Mouse (Mus musculus) urinary bladder, adult 18-20 months (tissue): ENCODE results near the gene Sumo3.

Experiments used
- DNase-seq, 2 experiments: peaks; one replicate each; pipeline ENCODE4 v3.0.0; 2022; ENCODE audit warnings: low spot score in 2 of 2, mixed read lengths in 2 of 2

The Sumo3 gene

GRCm38 (mm10) chr10:77626036-77626435, 20.1 kb downstream of the Sumo3 start:
- peak in 1 of 2 experiments; percentile 16 for DNase-seq

- DNase-seq = no peak
These were observed 20.7 kb downstream of the Sumo3 start for GRCm38 (mm10) chr10:77626591-77626990.

DNA sequence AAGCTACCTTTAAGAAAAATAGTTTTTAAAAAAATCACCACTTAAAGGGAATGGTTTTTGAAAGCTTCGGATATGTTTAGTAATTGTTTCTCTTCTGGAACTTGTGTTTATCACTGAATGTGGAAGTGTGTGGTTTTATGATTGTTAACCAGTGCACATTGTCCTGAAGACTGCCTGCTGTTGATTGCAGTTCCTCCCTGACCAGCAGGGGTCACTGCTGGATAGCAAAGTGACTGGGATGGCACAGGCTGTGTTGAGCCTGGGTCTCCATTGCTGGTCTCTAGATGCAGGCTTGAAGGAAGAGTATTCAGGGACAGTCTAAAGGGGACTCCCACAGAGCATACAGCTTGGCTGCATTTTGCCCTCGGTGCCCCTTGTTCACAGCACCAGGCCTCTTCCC, 21.6 kb downstream of the Sumo3 start:
- DNase-seq = peak; percentile 72 to 73

DNA sequence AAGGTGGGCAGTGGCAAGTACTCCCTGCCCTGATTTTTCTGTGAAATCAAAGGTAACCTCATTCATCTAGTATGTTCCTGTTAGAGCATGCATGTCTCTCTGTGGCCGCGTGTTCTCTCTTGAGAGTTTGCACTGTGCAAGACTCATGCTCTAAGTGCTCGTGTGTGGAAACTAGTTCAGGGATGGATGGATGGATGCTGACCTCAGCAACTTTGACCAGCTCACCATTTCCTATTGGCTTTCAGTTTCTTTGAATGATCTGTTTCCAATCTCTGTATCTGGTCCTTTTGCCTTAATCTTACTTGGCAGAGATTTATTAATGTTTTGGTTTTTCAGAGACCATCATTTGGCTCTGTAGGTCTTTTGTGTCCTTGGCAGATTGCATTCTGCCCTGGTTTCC, 23.3 kb downstream of the Sumo3 start:
- no peak for DNase-seq

GRCm38 (mm10) chr10:77629970-77630369, 24.1 kb downstream of the Sumo3 start:
- no peak for DNase-seq

- no peak for DNase-seq
These were observed 28.1 kb downstream of the Sumo3 start for GRCm38 (mm10) chr10:77634016-77634415.

DNA sequence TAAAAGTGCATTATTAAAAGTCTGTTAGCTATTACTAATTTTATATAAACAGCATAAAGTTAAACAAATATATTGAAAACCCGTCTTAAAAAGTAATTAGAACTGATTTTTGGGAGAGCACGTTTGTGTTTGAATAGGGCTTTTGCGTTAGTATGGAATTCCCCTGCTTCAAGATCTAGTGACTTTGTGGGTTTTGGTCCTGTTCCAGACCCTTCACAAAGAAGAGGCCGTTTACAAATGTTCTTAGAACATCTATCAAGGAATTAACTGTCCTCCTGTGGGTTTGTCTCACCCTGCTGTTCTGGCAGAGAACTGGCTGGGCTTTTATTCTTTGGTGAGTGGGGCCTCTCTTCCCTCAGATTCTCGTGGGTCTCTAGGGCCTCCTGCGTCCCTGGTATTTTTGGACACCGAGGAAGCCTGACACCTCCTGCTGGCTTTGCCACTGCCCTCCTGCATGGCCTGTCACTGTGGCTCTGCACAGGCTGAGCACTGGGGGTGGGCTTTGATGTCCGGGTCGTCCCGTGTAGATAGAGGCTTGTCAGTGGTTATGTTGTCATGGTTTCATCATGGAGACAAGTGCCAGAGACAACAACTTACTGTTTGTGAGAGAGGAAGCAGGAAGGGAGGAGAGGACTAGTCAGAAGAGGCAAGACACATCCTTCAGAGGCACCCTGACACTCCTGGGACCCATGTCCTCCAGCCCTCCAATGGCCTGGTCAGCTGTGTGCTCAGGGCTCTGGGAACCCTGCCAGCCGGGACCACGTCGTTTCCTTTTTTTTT, 28.7 kb downstream of the Sumo3 start:
- no peak for DNase-seq

- DNase-seq = no peak
These were observed 30.5 kb downstream of the Sumo3 start for GRCm38 (mm10) chr10:77636234-77636922.

GRCm38 (mm10) chr10:77638956-77639355, 33.1 kb downstream of the Sumo3 start:
- no peak for DNase-seq

DNA sequence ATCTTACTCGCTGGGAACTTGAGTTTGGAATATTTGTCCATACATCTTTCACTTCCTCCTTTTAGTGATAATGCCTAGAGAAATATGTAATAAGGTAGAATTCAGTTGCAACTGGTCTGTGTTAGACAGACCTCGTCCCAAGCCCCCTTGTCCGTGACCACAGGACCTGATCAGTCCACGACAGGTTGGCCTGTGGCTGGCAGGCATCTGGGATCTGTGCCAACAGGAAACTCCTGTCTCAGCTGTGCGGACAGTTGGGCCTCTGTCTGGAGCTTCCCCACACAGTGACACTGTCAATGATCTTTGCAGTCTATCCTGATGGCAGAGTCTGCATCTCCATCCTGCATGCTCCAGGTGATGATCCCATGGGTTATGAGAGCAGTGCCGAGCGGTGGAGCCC, 37.3 kb downstream of the Sumo3 start:
- DNase-seq = no peak

GRCm38 (mm10) chr10:77645571-77645970, 39.7 kb downstream of the Sumo3 start:
- no peak for DNase-seq

DNA sequence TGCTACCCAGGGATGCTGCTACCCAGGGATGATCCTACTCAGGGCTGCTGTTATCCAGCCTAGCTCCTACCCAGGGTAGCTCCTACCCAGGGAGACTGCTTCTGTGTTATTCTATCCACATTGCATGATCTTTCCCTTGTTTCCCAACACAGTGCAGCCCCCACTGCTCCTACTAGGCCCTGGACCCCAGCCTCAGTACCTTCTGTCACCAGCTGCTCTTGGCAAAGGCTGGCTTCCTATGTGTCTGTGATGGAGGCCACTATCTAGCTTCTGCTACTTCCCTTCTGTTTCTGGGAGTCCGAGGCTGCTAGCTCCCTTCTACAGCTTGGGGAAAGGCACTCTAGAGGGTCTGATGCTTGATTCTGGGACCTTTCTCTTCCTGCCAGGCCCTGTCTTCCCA, 41.6 kb downstream of the Sumo3 start:
- no peak for DNase-seq

DNA sequence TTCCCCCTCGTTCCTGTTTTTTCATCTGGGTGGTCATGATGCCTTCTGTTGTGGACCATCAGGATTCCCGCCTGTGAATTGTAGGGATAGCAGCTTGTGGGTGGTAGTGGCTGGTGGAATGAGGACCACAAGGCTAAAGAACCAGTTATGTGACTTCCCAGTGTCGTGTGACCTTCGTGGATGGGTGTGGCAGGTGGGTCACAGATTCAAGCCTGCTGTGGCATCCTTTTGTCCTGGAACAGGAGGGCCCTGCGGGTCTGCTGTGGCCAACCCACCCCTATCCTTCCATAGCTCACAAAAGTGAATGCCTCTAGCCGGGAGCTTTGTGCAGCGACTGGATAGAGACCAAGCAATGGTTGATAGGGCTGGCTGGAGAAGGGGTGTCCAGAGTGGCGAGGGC, 42.0 kb downstream of the Sumo3 start:
- DNase-seq = no peak

- DNase-seq = no peak
These were observed 46.1 kb downstream of the Sumo3 start for GRCm38 (mm10) chr10:77652046-77652445.

- no peak for DNase-seq
These were observed 52.5 kb downstream of the Sumo3 start for GRCm38 (mm10) chr10:77658286-77658994.

DNA sequence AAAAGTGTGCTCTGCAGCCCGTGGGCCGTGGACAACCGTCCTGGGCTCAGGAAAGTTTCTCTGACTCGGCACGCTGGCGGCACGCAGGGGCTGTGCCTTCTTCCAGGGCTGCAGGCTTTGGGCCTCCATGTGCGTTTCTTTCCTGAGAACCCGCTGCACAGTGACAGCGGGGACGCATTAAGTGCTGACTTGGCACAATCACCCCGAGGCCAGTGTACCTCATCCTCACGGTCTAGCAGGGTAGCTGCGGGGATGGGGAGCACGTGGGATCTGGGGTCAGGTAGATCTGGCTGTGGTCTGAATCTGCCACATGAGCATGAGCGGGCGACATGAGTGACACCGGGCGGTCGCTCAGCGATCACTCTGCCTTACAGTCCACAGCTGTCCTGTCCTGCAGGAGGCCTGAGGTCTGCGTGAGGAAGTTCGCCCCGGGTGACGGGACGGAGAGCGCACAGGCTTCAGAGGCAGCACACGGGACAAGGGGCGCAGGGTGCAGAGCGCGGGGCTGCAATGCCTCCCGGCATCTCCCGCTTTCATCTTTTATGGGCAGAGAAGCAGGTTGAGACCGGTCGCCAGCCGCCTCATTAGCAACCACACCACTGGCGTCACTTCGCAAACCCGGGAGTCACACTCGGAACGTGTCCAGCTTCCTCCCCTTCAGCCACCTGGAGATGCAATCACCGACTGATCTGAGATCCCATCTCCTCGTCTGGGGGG, 58.2 kb downstream of the Sumo3 start:
- DNase-seq = no peak

DNA sequence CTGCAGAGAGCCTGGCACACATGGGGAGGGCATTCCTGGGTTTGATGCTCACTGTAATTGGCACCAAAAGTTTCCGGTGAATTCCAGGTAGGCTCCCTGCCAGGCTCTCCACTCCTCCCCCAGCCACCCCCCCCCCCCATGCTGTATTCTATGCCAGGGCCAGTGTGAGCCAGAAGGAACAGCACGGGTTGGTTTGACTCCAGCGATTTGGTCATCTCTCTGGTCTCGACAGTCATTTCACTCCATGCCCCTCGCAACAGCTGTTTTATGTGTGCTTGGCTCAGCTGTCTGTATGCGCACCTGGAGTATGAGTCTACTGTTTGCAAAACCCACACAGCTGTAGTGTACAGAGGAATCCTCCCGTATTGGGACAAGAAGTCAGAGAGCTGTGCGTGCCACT, 60.4 kb downstream of the Sumo3 start:
- DNase-seq = no peak

DNA sequence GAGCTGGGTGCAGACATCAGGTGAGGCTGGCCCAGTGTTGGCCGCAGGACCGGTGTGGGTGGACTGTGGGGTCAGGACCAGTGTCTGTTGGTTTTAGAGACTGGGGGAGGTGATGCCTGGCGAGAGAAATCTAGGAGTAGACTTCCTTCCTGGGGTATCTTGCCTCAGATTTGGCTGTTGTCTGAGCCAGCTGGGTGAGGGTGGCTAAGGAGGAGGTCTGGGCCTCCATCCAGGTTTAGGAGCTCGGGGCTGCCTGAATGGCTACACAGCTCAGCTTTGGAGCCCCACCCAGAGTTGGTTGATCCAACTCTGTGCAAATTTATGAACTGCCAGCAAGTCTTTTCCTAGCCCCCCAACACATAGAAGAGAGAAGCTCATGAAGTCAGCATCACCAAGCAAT, 61.5 kb downstream of the Sumo3 start:
- DNase-seq = no peak
